Mouse (Mus musculus) cerebellum, postnatal 4 days (tissue): ENCODE results near the gene Eif3i.

Experiments used
- DNase-seq, 2 experiments: peaks; one replicate each; pipeline ENCODE4 v3.0.0; 2022; ENCODE audit warnings: low spot score in 2 of 2, mixed read lengths in 1 of 2

Eif3i gene

DNA sequence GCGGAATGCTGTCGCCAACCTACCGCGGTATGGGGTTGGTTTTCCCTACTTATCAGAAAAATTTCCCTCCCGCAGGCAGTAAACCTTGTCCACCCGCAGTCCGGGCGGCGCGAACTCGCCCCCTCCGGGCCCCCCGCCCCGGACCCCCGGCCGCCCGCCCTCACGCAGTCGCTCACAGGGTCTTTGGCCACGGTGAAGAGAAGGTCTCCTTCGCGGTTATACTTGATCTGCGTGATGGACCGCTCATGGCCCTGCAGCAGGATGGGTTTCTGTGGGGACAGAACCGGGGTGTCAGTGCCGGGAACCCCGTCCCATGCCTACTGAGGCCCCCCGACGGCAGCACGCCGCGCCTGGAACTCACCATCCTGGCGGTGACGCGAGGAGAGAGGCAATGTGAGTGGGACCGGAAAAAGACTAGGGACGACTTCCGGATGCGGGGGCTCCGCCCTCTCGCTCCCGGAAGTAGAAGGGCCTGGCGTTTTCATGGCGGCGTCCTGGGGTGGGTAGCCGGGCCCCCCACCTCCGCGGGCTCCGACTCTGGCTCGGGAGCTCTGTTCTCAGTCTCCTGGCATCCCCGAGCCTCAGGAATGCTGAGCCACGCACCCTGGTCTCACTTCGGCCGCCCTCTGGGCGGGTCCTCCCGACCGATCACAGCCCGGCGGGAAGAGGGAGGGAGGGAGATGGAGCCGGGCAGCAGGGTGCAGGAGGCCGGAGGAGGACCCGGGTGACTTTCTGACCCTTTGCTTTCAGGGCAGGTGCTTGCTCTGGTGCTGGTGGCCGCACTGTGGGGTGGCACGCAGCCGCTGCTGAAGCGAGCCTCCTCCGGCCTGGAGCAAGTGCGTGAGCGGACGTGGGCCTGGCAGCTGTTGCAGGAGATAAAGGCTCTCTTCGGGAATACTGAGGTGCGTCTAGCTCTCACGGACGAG, at the start of gene Eif3i, which contains the start of gene Tmem234:
Eif3i (minus strand) TSS at position 416 of the 926 bp plus-strand sequence.
Tmem234 (plus strand) TSS at position 436 of the 926 bp plus-strand sequence.
- DNase-seq: peak; percentile 56 to 78

DNA sequence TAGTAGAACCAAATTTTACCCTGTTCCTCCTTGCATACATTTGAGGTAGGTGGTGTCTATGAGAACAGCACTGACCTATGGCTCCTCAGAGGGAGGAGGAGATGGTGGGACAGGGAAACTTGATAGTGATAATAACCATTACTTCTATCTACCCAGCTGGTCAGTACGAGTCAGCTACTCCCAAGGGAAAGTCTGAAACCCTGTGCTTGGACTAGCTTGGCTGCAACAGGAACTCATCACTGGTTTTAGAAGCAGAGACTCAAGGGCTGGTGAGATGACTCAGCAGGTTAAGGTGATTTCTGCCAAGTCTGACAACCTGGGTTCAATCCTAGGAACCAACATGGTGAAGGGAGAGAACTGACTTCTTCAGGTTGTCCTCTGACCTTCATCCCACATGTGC, 48.2 kb upstream of the Eif3i start:
- no peak for DNase-seq

DNA sequence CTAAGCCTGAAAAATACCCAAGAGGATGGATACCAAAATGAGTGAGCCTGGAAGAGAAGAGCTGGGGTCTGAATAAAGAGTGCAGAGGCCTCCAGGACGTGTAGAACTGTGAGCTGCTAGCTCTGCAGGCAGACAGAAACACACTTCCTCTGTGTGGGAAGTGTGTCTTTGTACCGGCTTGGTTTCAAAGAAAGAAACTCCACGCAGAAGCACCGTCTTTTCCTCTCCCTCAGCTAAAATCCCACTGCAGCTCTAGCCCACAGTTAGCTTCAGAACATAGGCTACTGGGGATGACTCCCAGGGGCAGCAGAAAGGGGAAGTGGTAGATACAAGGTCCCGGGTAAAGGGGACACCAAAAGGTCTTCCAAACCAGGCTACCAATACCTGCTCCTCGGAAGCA, 44.8 kb upstream of the Eif3i start:
- no peak for DNase-seq

DNA sequence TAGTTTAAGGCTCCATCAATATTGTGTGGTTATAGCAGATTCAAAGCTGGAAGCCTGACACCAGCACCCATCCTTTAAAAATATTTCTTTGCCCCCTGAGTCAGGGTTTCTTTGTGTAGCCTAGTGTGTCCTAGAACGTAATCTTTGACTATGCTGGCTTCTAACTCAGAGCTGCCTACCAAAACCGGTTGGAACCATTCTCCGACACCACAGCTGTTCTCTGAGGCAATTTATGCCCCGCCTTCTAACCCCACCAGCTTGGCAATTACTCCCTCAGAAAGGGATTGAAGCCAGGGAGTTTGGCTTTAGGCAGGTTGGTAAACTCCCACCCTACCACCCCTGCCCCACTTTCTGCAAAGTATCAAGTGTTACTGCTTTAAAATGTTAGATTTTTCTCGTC, 41.3 kb upstream of the Eif3i start:
- no peak for DNase-seq

DNA sequence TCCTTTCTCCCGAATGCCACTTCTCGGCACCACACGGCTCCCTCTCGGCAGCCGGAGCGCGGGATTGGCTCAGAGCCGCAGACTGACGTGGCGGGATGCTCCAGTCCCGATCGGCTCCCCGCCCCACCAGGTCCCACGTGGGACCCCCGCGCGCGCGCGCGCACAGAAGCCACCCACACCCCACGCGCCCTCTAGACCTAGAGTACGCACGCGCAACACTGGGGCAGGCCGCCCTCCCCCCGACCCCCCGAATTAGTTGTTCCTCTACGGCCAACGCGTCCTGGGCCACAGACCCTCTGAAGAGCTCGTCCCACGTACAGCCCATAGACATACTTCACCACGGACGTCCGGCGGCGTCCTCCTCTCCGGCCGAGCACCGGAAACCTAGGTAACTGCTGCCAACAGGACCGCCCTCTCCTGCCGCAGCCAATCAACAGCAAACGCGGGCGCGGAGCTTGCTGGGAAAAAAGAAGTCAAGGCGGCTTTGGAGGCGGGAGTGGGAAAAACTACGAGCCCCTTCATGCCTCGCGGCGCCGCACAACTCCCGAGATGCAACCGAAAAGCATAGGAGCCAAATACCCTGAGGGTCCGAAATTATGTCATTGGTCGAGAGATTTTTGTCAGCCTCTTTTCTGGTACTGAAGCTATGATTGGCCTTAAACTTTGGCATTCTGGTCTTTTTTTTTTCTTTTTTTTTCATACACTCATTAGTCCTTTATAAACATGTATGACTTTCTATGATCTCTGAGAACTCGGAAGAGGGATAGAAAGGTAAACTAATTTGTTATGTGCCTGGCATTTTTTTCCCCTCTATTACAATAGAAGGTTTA, 40.4 kb upstream of the Eif3i start, which contains the start of gene Txlna:
Txlna (minus strand) TSS at position 428 of the 830 bp plus-strand sequence.
- DNase-seq: peak; percentile 93 to 95

DNA sequence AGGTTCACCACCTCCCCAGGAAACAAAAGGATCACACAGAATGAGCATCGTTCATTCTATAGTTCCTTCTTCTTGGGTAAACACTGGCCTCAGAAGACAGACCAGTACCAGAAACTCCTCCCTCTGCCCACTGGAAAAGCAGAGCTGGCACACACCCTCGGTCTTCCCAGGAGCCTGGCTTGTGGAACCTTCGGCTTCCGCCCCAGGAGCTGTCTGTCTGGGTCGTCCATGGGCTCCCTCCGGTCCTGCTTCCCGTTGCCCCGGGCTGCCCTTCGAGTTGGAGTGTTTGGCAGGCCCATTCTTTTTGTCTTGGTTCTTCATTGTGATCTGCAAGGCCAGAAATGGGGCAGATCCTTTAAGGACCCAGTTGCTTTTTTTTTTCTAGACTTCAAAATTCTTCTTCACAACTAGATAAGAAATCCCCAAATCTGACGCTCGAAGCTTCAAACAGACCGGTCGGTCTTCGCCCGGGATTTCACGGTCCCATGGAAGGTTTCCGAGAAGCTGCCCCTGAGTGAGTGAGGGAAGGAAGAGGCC, 39.7 kb upstream of the Eif3i start:
- DNase-seq: peak in 1 of 2 experiments; percentile 42

DNA sequence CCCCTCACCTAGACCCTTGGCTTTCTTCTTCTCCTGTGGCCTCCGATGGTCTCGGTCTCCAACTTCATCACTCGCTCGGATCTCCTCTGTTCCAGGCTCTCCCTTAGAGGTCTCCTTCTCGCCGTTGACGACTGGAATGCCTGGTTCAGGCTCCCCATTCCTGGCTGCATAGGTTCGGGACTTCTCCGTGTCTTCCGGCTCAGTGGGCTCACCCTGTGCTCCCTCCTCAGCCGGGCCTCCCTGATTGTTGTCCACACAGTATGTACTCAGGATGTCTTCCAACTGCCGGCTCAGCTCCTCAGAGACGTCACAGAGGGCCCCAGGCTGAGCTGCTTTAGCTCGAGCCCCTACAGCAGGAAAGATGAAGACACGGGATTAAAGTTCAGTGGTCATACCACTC, 38.8 kb upstream of the Eif3i start:
- DNase-seq: no peak

DNA sequence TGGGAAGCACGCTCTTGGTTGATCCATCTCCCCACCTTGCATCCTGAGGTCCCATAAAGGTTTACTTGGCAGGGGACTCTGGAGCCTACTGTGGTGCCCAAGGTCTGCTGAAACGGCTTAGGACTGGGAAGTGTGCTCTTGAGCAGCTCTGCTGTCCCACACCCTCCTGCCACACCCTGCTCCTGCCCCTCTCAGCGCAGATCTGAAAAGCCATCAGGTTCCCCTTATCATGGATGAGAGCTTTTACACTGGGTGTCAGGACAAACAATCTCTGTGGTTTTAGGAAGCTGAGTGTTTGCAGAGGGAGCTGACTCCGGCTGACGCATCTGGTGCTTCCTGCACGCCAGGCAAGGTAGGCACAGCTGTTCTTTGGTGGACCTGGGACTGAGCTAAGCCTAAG, 33.4 kb upstream of the Eif3i start:
- no peak for DNase-seq

DNA sequence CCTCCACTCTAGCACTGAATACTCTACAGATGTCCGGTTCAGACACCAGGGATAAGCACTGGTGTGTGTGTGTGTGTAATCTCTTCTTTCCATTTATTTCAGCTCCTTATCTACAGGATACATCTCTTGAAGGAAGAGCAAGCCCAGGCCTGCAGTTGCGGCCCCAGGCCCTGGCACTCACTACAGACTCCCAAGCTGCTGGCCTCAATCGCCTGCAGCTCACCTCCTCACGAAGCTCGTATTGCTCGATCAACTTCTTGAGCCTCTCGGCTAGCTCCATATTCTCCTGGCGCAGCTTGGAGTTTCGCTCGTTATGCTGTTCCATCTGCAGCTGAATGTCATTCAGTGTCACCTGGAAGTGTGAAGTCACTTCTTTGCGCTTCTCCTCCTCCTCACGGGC, 31.4 kb upstream of the Eif3i start:
- no peak for DNase-seq

DNA sequence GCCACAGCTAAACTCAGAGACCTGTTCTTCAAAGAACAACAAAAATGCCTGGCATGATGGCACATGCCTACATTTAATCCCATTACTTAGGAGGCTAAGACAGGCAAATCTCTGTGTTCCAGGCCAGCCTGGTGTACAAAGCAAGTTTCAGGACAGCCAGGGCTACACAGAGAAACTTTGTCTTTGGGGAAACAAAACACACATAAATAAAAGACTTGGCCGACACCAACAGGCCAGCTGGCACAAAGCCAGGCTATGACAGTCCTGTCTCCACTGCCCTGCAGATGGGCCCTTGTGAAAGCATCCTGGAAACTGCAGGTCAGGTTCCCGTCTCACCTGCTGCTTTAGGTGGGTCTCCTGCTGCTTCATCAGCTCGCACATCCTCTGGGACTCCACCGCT, 30.5 kb upstream of the Eif3i start:
- DNase-seq: no peak

DNA sequence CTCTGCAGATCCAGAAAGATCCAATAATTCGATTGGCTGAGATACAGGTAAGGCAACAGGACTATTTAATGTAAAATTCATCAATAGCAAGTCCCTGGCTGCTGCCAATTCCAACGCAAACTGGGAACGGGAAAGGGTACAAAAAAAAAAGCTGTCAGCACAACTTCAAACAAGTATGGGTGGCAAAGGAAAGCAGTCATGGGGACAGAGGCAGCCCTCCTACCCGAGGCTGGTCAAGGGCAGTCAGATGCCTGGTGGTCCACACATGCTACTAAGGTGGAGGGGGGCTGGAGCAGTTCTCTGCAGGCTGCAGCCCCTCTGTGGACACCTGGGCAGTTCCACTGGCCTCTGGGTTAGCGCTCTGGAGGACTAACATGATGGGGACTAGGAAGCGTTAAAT, 25.6 kb upstream of the Eif3i start:
- DNase-seq: no peak

DNA sequence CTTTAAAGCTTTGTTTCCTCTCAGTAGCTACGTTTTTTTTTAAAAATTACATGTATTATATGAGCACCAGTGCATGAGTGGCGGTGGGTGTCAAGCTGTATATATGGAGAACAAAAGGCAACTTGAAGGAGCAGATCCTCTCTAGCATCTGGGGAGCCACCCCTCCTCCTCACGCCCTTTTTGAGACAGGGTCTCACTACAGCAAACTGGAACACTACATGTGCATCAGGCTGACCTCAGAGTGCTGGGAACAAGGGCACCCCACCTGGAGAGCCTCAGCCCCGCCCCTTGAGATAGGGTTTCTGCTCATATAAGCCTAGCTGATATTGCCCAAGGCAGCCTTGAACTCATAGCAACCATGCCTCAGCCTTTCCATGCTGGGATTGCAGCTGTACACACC, 25.0 kb upstream of the Eif3i start:
- DNase-seq: no peak

DNA sequence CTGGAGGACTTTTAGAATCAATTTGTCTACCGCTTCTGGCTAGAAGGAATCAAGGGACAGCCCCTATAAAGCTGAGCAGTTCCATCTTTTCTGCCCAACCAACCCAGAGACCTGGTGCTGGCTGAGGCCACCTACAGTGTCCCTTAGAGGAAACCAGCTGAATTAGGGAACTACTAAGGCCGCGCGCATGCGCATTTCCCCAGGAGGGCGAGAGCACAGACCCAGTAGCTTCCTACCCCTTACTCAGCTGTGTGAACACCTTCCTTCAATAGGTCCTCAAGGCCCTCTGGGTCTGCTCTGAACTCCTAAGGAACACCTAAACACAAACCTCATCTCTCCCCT, 24.6 kb upstream of the Eif3i start:
- peak in 1 of 2 experiments; percentile 44 for DNase-seq

DNA sequence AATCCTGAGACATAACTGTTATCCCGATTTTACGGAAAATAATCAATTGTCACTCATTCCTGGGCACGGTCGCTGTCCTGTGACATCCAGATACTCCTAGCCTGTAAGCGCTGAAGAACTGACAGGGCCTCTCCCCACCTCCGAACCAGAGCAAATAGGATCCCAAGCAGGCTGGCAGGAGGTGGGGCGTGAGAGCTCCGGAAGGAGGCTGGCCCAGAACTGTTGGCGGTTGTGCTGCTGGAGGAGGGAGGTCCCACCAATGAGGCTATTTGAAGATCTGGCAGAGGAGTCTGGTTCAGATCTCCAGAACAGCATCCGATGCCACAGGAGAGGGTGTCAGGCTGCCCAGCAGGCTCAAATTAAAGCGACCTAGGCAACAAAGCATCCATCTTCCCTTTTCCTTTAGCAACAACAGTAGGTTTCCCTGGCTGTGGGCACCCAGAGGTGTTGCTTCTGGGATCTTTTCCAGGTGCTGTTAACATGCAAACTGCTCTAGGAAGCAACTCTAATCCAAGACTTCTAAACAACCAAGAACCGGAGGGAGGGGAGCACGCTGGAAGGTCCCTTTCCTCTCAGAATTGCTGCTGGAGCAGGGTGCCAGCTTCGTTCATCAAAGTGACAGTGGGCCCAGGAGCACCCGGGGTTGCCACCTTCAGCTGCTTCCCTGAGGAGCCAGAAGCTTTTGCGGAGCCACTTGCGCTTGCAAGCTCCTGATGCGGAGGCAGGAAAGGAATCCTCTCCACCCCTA, 24.0 kb upstream of the Eif3i start:
- DNase-seq: peak; percentile 69 to 74

DNA sequence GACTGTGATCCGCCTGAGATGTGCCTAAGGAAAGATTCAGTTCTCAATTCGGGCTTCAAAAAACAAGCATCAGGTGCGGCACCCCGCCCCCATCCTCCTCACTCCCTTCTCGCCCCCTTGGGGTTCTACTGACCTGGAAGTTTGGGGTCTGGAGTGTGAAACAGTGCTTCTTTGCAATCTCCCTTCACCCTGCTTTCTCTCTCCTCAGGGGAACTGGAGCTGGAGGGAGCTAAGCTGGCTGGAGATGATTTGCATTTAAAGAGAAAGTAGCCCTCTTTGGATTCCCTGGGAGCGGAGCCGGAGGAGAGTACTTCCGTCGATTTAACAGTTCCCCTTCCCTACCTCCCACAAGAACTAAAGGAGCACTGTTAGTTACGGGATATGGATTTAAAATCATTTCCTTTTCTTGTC, 23.2 kb upstream of the Eif3i start, which contains the start of gene Ccdc28b:
Ccdc28b (minus strand) TSS at position 267 of the 411 bp plus-strand sequence.
- peak in 1 of 2 experiments; percentile 37 for DNase-seq

DNA sequence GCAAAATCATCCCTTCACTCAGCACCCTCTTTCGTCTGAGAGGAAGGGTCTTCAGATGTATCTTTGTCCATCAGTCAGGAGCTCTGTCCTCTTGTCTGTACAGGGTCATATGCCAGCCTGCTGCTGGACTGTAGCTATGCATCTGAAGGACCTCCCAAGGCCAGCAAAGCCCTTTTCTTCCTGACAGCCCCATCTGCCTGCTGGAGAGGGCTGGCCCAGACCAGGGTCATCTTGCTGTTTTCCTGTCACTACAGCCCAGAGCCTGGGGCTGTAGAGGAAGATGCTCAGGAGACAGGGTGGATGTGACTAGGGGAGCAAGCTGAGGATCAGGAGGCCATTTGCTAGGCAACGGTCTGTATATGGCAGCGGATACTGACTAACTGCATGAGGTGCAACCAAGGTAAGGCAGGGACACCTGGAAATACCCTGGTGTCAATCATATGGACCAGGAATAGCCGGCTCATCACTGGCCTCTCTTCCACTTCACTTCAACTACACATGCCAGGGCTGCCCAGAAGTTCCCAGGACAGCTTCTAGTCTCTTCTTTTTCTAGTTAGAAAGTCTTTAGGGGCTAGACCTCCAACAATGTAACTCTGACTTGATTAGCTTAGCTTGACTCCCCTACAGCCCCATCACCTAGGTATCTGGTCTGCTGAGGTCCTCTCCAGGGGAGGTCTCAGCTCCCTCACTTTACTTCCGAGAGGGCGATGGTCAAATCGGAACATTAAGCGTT, 22.5 kb upstream of the Eif3i start:
- no peak for DNase-seq

DNA sequence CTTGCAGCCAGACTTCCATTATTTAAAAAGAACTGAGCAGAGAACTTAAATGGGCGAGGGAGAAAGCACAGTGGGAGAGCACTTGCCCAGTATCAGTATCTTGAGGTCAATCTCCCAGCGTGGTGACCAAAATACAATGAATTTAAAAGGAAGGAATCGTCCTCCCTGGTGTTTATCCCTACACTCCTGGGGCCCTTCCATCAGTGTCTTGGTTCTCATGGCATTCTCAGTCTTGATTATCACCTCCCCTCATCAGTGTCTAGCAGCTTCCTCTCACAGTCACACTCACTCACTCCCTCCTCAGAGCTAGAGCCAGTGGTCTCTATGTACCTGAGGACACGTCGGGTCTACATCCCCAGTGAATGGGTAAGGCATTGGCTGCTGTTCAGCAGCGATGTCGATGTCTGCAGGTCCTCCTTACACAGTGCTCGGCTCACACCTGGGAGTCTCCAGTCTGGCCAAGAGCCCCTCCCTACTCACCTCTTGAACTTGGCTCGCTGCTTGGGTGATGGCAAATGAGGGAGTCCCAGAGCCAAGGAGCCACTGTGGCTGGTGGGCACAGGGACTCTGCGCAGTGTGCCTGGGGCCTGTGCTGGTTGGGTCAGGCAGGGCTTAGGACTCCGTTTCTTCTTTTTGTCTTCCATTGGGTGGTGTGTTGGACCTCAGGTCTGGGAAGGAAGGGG, 21.8 kb upstream of the Eif3i start:
- DNase-seq: no peak

DNA sequence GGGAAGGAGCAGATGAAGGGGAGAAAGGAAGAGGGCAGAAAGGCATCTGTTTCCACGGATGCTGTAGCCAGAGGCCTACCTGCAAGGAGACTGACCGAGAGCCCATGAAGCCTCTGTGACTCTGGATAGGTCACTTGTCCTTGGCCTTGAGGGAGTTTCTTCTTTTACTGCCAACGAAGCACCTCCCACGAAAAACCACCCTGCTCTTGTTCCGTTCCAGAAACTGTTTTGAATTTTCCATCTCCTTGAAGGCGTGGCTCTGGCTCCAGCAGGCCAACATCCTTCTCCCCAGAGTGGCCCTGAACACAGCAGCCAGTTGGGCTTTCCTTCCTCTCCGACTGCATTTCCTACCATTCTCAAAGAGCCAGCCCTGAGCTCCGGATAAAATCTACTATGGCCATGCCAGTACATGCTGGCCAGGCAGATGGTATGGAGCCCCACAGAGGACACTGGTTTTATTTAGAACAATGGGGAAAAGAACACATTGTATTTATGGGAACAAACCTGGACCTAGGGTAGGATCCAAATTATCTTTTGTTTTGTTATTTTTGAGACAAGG, 20.9 kb upstream of the Eif3i start:
- no peak for DNase-seq

DNA sequence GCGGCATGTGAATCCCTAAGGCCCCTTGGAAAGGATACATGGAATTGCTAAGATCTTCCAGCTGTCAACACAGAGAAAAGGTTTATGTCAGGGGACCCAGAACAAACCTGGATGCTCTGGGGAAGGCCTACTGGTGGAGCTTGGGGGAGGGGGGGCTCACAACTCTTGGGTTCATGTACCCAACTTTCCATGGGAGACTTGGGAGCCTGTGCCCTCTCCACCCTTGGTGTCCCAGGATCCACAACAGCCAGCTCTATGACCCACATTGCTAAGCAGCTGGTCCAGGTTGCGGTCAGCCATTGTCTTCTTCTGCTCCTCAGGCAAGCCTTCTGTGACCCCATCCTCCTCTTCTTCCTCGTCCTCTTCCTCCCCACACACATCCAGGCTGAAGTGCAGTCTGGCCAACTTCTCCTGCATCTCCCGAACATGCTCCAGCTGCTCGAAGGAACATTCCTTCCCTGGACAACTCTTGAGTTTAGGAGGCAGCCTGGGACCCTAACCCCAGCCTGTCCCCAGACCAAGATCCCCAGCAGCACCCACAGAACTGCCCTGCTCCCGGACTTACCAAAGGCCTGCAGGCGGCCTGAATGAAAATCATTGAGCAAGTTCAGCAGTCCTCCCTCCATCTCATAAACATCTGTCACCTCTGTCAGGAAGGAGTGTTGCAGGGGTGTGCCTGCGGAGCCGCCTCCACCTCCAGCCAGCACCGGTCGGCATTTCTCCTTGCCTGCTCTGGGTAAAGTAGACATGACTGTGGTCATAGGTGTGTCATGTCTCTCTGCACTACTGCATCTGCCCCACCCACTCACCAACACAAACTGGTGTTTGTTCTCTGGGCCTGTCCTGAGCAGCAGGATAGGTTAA, 20.2 kb upstream of the Eif3i start:
- no peak for DNase-seq
